Mouse (Mus musculus) MEL (cell line): Measurements from ENCODE around the gene Bora. TPM values are rescaled to one million over a fixed set of nuclear protein-coding genes. Genes with fewer than 3 reads are reported as not detected.
A peak's percentile ranks its signal among the peaks of the same experiment; 100 is the strongest.

ENCODE experiments used
- DNase-seq: peaks from one replicate; pipeline ENCODE4 v3.0.0; 2011; ENCODE audit warnings: low read depth, low spot score
- H3K27ac ChIP-seq: 2 replicates; pipeline ENCODE4 v1.5.1; 2012; ENCODE audit warnings: low read depth, mild to moderate bottlenecking, control low read depth, low read length, moderate library complexity; ENCODE audit not compliant: control insufficient read depth
- H3K27me3 ChIP-seq, 2 experiments: fragments of 150-350 bp in 1 of 2; sonication (generic) in 1 of 2; 2 replicates each; pipeline ENCODE4 v1.6.1; 2012; ENCODE audit warnings: low read length in 2 of 2, mild to moderate bottlenecking in 2 of 2, improper control_type of control experiment in 1 of 2, moderate library complexity in 1 of 2; ENCODE audit not compliant: insufficient read depth in 2 of 2, control insufficient read depth in 1 of 2
- H3K36me3 ChIP-seq, 2 experiments: 2 replicates each; pipeline ENCODE4 v1.6.1; 2012 to 2014; ENCODE audit warnings: low read length in 2 of 2, improper control_type of control experiment in 1 of 2, inconsistent platforms in 1 of 2, mild to moderate bottlenecking in 1 of 2; ENCODE audit not compliant: insufficient read depth in 2 of 2, control insufficient read depth in 1 of 2
- H3K4me1 ChIP-seq, 2 experiments: fragments of 150-350 bp in 1 of 2; sonication (generic) in 1 of 2; 2 replicates each; pipeline ENCODE4 v1.6.1; 2012; ENCODE audit warnings: low read length in 2 of 2, improper control_type of control experiment in 1 of 2, mild to moderate bottlenecking in 1 of 2; ENCODE audit not compliant: insufficient read depth in 2 of 2, control insufficient read depth in 1 of 2
- H3K4me3 ChIP-seq, 2 experiments: fragments of 150-350 bp in 1 of 2; sonication (generic) in 1 of 2; 2 replicates each; pipeline ENCODE4 v1.5.1; 2012; ENCODE audit warnings: low read depth in 2 of 2, low read length in 2 of 2, mild to moderate bottlenecking in 2 of 2, moderate library complexity in 2 of 2, control low read depth in 1 of 2, improper control_type of control experiment in 1 of 2; ENCODE audit not compliant: control insufficient read depth in 1 of 2, insufficient read depth in 1 of 2
- H3K79me2 ChIP-seq: 2 replicates; pipeline ENCODE4 v1.6.1; 2012; ENCODE audit warnings: mild to moderate bottlenecking, low read length, moderate library complexity; ENCODE audit not compliant: control insufficient read depth, poor library complexity, insufficient read depth
- H3K9ac ChIP-seq: 2 replicates; pipeline ENCODE4 v1.6.1; 2012; ENCODE audit warnings: low read depth, mild to moderate bottlenecking, control low read depth, low read length, moderate library complexity; ENCODE audit not compliant: control insufficient read depth, poor library complexity, severe bottlenecking
- H3K9me3 ChIP-seq: fragments of 150-350 bp; sonication (generic); replicated peaks from 2 replicates; pipeline ENCODE4 v1.6.1; 2012; ENCODE audit warnings: mild to moderate bottlenecking, low read length, improper control_type of control experiment, moderate library complexity; ENCODE audit not compliant: insufficient read depth
- BHLHE40 ChIP-seq: IDR thresholded peaks from 2 replicates; pipeline ENCODE4 v1.6.1; 2012; ENCODE audit warnings: low read depth, mild to moderate bottlenecking, inconsistent platforms, low read length, improper control_type of control experiment, borderline replicate concordance
- CHD2 ChIP-seq: IDR thresholded peaks from 2 replicates; pipeline ENCODE4 v1.6.1; 2011; ENCODE audit warnings: low read length, improper control_type of control experiment
- CTCF ChIP-seq, 3 experiments: IDR thresholded peaks in 2 of 3; conservative IDR thresholded peaks in 1 of 3; 2 replicates each; pipeline ENCODE4 v1.5.1; 2011 to 2012; ENCODE audit warnings: low read length in 3 of 3, low read depth in 2 of 3, mild to moderate bottlenecking in 2 of 3, improper control_type of control experiment in 1 of 3, inconsistent platforms in 1 of 3, mixed read lengths in 1 of 3, moderate library complexity in 1 of 3; ENCODE audit not compliant: control insufficient read depth in 1 of 3, insufficient read depth in 1 of 3, poor library complexity in 1 of 3, severe bottlenecking in 1 of 3
- ELF1 ChIP-seq: IDR thresholded peaks from 2 replicates; pipeline ENCODE4 v1.6.1; 2014; ENCODE audit warnings: low read depth, mild to moderate bottlenecking, inconsistent platforms, low read length, improper control_type of control experiment, moderate library complexity
- GABPA ChIP-seq: IDR thresholded peaks from 2 replicates; pipeline ENCODE4 v1.6.1; 2012; ENCODE audit warnings: low read depth, mild to moderate bottlenecking, inconsistent platforms, low read length, improper control_type of control experiment, moderate library complexity
- GATA1 ChIP-seq: IDR thresholded peaks from 2 replicates; pipeline ENCODE4 v1.6.1; 2011; ENCODE audit warnings: low read depth, low read length, improper control_type of control experiment
- HCFC1 ChIP-seq: IDR thresholded peaks from 2 replicates; pipeline ENCODE4 v1.6.1; 2012; ENCODE audit warnings: low read depth, mild to moderate bottlenecking, inconsistent platforms, low read length, improper control_type of control experiment, moderate library complexity
- KAT2A ChIP-seq: conservative IDR thresholded peaks from 2 replicates; pipeline ENCODE4 v1.6.1; 2012; ENCODE audit warnings: low read depth, low read length, improper control_type of control experiment, inconsistent platforms
- MAFK ChIP-seq: IDR thresholded peaks from 2 replicates; pipeline ENCODE4 v1.6.1; 2011; ENCODE audit warnings: low read depth, mild to moderate bottlenecking, low read length, improper control_type of control experiment, borderline replicate concordance
- MEF2A ChIP-seq: IDR thresholded peaks from 2 replicates; pipeline ENCODE4 v1.6.1; 2014; ENCODE audit warnings: low read depth, mild to moderate bottlenecking, inconsistent platforms, low read length, improper control_type of control experiment; ENCODE audit not compliant: poor library complexity, insufficient replicate concordance, severe bottlenecking; ENCODE audit errors: extremely low read depth
- MXI1 ChIP-seq: IDR thresholded peaks from 2 replicates; pipeline ENCODE4 v1.6.1; 2011; ENCODE audit warnings: mild to moderate bottlenecking, low read depth, low read length, improper control_type of control experiment
- NELFE ChIP-seq: IDR thresholded peaks from 2 replicates; pipeline ENCODE4 v1.6.1; 2011; ENCODE audit warnings: low read depth, low read length, improper control_type of control experiment
- POLR2A ChIP-seq, 2 experiments: IDR thresholded peaks; 2 replicates each; pipeline ENCODE4 v1.6.1; 2011 to 2012; ENCODE audit warnings: low read length in 2 of 2, mild to moderate bottlenecking in 2 of 2, control low read depth in 1 of 2, improper control_type of control experiment in 1 of 2, low read depth in 1 of 2, moderate library complexity in 1 of 2; ENCODE audit not compliant: control insufficient read depth in 1 of 2, insufficient read depth in 1 of 2, poor library complexity in 1 of 2
- POLR2AphosphoS2 ChIP-seq: IDR thresholded peaks from 2 replicates; pipeline ENCODE4 v1.6.1; 2011; ENCODE audit warnings: low read length, improper control_type of control experiment
- RAD21 ChIP-seq: IDR thresholded peaks from 2 replicates; pipeline ENCODE4 v1.6.1; 2011; ENCODE audit warnings: mild to moderate bottlenecking, low read depth, low read length, improper control_type of control experiment
- SIN3A ChIP-seq: IDR thresholded peaks from 2 replicates; pipeline ENCODE4 v1.6.1; 2012; ENCODE audit warnings: low read length, improper control_type of control experiment, inconsistent platforms
- SMC3 ChIP-seq: IDR thresholded peaks from 2 replicates; pipeline ENCODE4 v1.6.1; 2011; ENCODE audit warnings: low read depth, low read length, improper control_type of control experiment
- TBP ChIP-seq: IDR thresholded peaks from 2 replicates; pipeline ENCODE4 v1.8.0; 2011; ENCODE audit warnings: low read depth, low read length, improper control_type of control experiment
- TCF12 ChIP-seq: IDR thresholded peaks from 2 replicates; pipeline ENCODE4 v1.6.1; 2014; ENCODE audit warnings: low read depth, mild to moderate bottlenecking, inconsistent platforms, low read length, improper control_type of control experiment, moderate library complexity
- ZC3H11A ChIP-seq: IDR thresholded peaks from 2 replicates; pipeline ENCODE4 v1.6.1; 2012; ENCODE audit warnings: low read depth, mild to moderate bottlenecking, inconsistent platforms, low read length, improper control_type of control experiment
- ZMIZ1 ChIP-seq: IDR thresholded peaks from 2 replicates; pipeline ENCODE4 v1.6.1; 2012; ENCODE audit warnings: low read depth, mild to moderate bottlenecking, inconsistent platforms, low read length, improper control_type of control experiment, moderate library complexity
- polyA plus RNA-seq, 2 experiments: library from polyadenylated mRNA; stranded (reverse) in 1 of 2; unstranded in 1 of 2; fragments of >175 nt in 1 of 2; fragments of >200 nt in 1 of 2; gene quantifications; 2 replicates each; pipeline versions ENCODE4 v1.2.1 to v1.2.4; 2012; ENCODE audit warnings: low replicate concordance in 2 of 2, low read depth in 1 of 2; ENCODE audit not compliant: insufficient read length in 2 of 2, insufficient read depth in 1 of 2, missing spikeins in 1 of 2
- total RNA-seq: library from RNA; depleted of rRNA; stranded (reverse); fragments of 300-350 nt; gene quantifications from 2 replicates; pipeline ENCODE4 v1.2.3, GENCODE M21; 2012

Gene Bora
- total and polyA plus RNA-seq, 3 experiments = 32.6 to 71.2 (median 44.9) TPM

GRCm38 (mm10) chr14:99019136-99019808 is 26.8 kb upstream of the Bora start (continued):
- no peak for TF ChIP-seq KAT2A
- TF ChIP-seq ELF1 = no peak
- no peak for TF ChIP-seq TBP

GRCm38 (mm10) chr14:99022346-99023086 is 23.5 kb upstream of the Bora start:
- TF ChIP-seq MAFK = no peak
- TF ChIP-seq SIN3A = no peak
- TF ChIP-seq TCF12 = no peak
- TF ChIP-seq ZMIZ1 = no peak
- peak; percentile 54 for TF ChIP-seq SMC3
- TF ChIP-seq ZC3H11A = peak; percentile 62
- no peak for TF ChIP-seq GATA1
- TF ChIP-seq MXI1 = no peak
- no peak for TF ChIP-seq BHLHE40
- no peak for TF ChIP-seq HCFC1
- peak; percentile 77 for TF ChIP-seq RAD21
- TF ChIP-seq POLR2A (IDR thresholded peaks at IDR 0.05; ENCODE audit: control insufficient read depth in 1 of 2, insufficient read depth in 1 of 2, low read depth in 1 of 2, low read length in 2 of 2, poor library complexity in 1 of 2) = no peak
- no peak for TF ChIP-seq NELFE
- TF ChIP-seq MEF2A = no peak
- no peak for TF ChIP-seq GABPA
- TF ChIP-seq CHD2 = no peak
- TF ChIP-seq POLR2AphosphoS2 = no peak
- no peak for TF ChIP-seq TBP
- peak in 1 of 3 experiments; percentile 47; a peak in 2 of 6 replicates for TF ChIP-seq CTCF (IDR thresholded peaks at IDR 0.05 in 2 of 3, conservative IDR thresholded peaks at IDR 0.05 in 1 of 3; ENCODE audit: control insufficient read depth in 1 of 3, insufficient read depth in 1 of 3, low read depth in 2 of 3, low read length in 3 of 3, poor library complexity in 1 of 3, severe bottlenecking in 1 of 3)
- Histone ChIP-seq H3K4me3 (no peak overlapping the region), H3K36me3 (no peaks in the 10 kb centered on the region), H3K9ac (no peak overlapping the region), H3K9me3 (no peaks in the 10 kb centered on the region), H3K27me3 (no peaks in the 10 kb centered on the region), H3K27ac (no peak overlapping the region), H3K4me1 (no peaks in the 10 kb centered on the region), H3K79me2 (no peaks in the 10 kb centered on the region)
- DNase-seq = peak; percentile 23
